ENCODE assay signal across 21 mouse cellular contexts in genomic region chr8:124304141-124304540, GRCm38 (mm10).
DNase-seq lines count a peak whose midpoint lies in the region; ATAC-seq lines count a peak whose summit lies in the region.
"Had no signal": no experiment of that assay in that cellular context is flagged by ENCODE, and none has a peak within 500 bp of the region (broad histone marks: within the 10 kb centered on the region; RNA-seq: fewer than 3 reads in every experiment).

No protein-coding gene starts in this region.

- DNase-seq in hindbrain, embryonic 10.5 days (ENCODE audit: low spot score) = no peak
- no peak for DNase-seq in kidney, adult 11 months
- no peak for DNase-seq in layer of hippocampus, adult 11-12 months (ENCODE audit: low spot score)
- DNase-seq: adrenal gland, postnatal 14 days; cerebellum, adult 18-20 months; cerebellum, adult 9-11 months; cerebellum, postnatal 36 days; gastrocnemius, adult 2 months; gastrocnemius, postnatal 25 days; heart, postnatal 10 days; heart, postnatal 4 days had no signal

- no peaks in the 10 kb centered on the region for H3K9me3 ChIP-seq in hindbrain, embryonic 10.5 days
- H3K9me3 ChIP-seq in hindbrain, embryonic 12.5 days (replicated peaks) = no peaks in the 10 kb centered on the region
- H3K9me3 ChIP-seq in kidney, embryonic 16.5 days (ENCODE audit: low read length) = no peaks in the 10 kb centered on the region
- no peaks in the 10 kb centered on the region for H3K9me3 ChIP-seq in megakaryocyte, embryonic 14.5 days
- H3K9me3 ChIP-seq: embryonic facial prominence, embryonic 13.5 days; forebrain, embryonic 12.5 days had no signal

- peaks cover 34% of the 10 kb centered on the region for H3K4me1 ChIP-seq in hindbrain, embryonic 10.5 days (replicated peaks)
- H3K4me1 ChIP-seq in hindbrain, embryonic 12.5 days = peaks cover 25% of the 10 kb centered on the region
- peaks cover 18% of the 10 kb centered on the region for H3K4me1 ChIP-seq in kidney, embryonic 16.5 days (ENCODE audit: insufficient read depth, low read length)
- H3K4me1 ChIP-seq in megakaryocyte, embryonic 14.5 days = peaks cover 100% of the 10 kb centered on the region

- no peak overlapping the region for H3K9ac ChIP-seq in hindbrain, embryonic 12.5 days
- H3K9ac ChIP-seq in kidney, embryonic 16.5 days (replicated peaks; ENCODE audit: low read length) = no peak overlapping the region
- H3K9ac ChIP-seq: embryonic facial prominence, embryonic 13.5 days; forebrain, embryonic 12.5 days had no signal

- H3K27ac ChIP-seq in hindbrain, embryonic 10.5 days = peak overlapping the region; percentile 46; the same call in 1 of the 2 replicates
- H3K27ac ChIP-seq in hindbrain, embryonic 12.5 days = no peak overlapping the region
- no peak overlapping the region for H3K27ac ChIP-seq in kidney, embryonic 16.5 days (ENCODE audit: low read length)
- H3K27ac ChIP-seq: embryonic facial prominence, embryonic 13.5 days; forebrain, embryonic 12.5 days; gastrocnemius, adult 2 months had no signal

- H3K27me3 ChIP-seq in hindbrain, embryonic 10.5 days (ENCODE audit: insufficient read depth, poor library complexity, severe bottlenecking) = no peaks in the 10 kb centered on the region
- no peaks in the 10 kb centered on the region for H3K27me3 ChIP-seq in hindbrain, embryonic 12.5 days
- H3K27me3 ChIP-seq in kidney, embryonic 16.5 days (ENCODE audit: insufficient read depth, low read length) = no peaks in the 10 kb centered on the region
- no peaks in the 10 kb centered on the region for H3K27me3 ChIP-seq in megakaryocyte, embryonic 14.5 days (replicated peaks)
- H3K27me3 ChIP-seq: CH12.LX; embryonic facial prominence, embryonic 13.5 days; forebrain, embryonic 12.5 days; Patski had no signal

- peaks cover 60% of the 10 kb centered on the region for H3K36me3 ChIP-seq in hindbrain, embryonic 10.5 days
- peaks cover 28% of the 10 kb centered on the region for H3K36me3 ChIP-seq in hindbrain, embryonic 12.5 days
- peaks cover 3% of the 10 kb centered on the region for H3K36me3 ChIP-seq in kidney, embryonic 16.5 days (ENCODE audit: insufficient read depth, low read length)
- H3K36me3 ChIP-seq in megakaryocyte, embryonic 14.5 days (replicated peaks; ENCODE audit: low read length) = peaks cover 99% of the 10 kb centered on the region

- no peak overlapping the region for H3K4me3 ChIP-seq in hindbrain, embryonic 10.5 days
- no peak overlapping the region for H3K4me3 ChIP-seq in hindbrain, embryonic 12.5 days
- no peak overlapping the region for H3K4me3 ChIP-seq in kidney, embryonic 16.5 days (ENCODE audit: low read length)
- peak overlapping the region; percentile 30 for H3K4me3 ChIP-seq in megakaryocyte, embryonic 14.5 days (replicated peaks)
- H3K4me3 ChIP-seq: embryonic facial prominence, embryonic 13.5 days; forebrain, embryonic 12.5 days; gastrocnemius, adult 2 months had no signal

- WGBS in hindbrain, embryonic 10.5 days = 69% methylated on average over 4 of the region's 4 CpGs
- WGBS in hindbrain, embryonic 12.5 days = 67% methylated on average over 4 of the region's 4 CpGs
- 58% methylated on average over 4 of the region's 4 CpGs for WGBS in kidney, embryonic 16.5 days

- no peak overlapping the region for H3K4me2 ChIP-seq in hindbrain, embryonic 12.5 days (replicated peaks)
- no peak overlapping the region for H3K4me2 ChIP-seq in kidney, embryonic 16.5 days (replicated peaks; ENCODE audit: low read depth, low read length)
- H3K4me2 ChIP-seq: embryonic facial prominence, embryonic 13.5 days; forebrain, embryonic 12.5 days had no signal

- no peak for ATAC-seq in hindbrain, embryonic 12.5 days (ENCODE audit: low FRiP score)
- ATAC-seq in kidney, embryonic 16.5 days (ENCODE audit: low FRiP score, low TSS enrichment) = peak; percentile 43; the same call in 1 of the 2 replicates
- no peak for ATAC-seq in megakaryocyte, adult 5-6 weeks (ENCODE audit: poor library complexity, severe bottlenecking)
- ATAC-seq: activated CD4-positive, CD25-positive, alpha-beta regulatory T cell, adult 4 months; forebrain, embryonic 16.5 days; Patski had no signal
